Mouse (Mus musculus): Measurements from ENCODE around the gene Gnb2. TPM values are rescaled to one million over a fixed set of nuclear protein-coding genes. Genes with fewer than 3 reads are reported as not detected.

Gnb2 gene
- total RNA-seq, 2 experiments from 2014 or later = 245 to 248 TPM

GRCm38 (mm10) chr5:137524251-137524515 is 9.1 kb downstream of the Gnb2 start:
- intact Hi-C loops (cut with DNase I) = loop anchor here (10.0 kb wide), 1 partner anchor 641 kb away; the partner anchor contains the start of gene Cops6
- no peak for DNase-seq

- DNase-seq = no peak
- intact Hi-C loops (cut with DNase I) = loop anchor here (10.0 kb wide), 1 partner anchor 641 kb away; the partner anchor contains the start of gene Cops6
These were observed 9.7 kb downstream of the Gnb2 start for GRCm38 (mm10) chr5:137523396-137524250.

- intact Hi-C loops (cut with DNase I) = loop anchor here (10.0 kb wide), 1 partner anchor 642 kb away; the partner anchor contains the start of gene Cops6
- DNase-seq = no peak
These were observed 10.6 kb downstream of the Gnb2 start for GRCm38 (mm10) chr5:137522711-137523110.

- intact Hi-C loops (cut with DNase I) = loop anchor here (10.0 kb wide), 1 partner anchor 643 kb away; the partner anchor contains the start of gene Cops6
- DNase-seq = no peak
These were observed 11.4 kb downstream of the Gnb2 start for GRCm38 (mm10) chr5:137521861-137522260.

- intact Hi-C loops (cut with DNase I) = loop anchor here (10.0 kb wide), 1 partner anchor 645 kb away; the partner anchor contains the start of gene Cops6
These were observed 13.4 kb downstream of the Gnb2 start for GRCm38 (mm10) chr5:137519691-137520550.

GRCm38 (mm10) chr5:137518436-137518835 is 14.9 kb downstream of the Gnb2 start, which contains the start of gene Gigyf1:
Gene Gigyf1, plus strand, starts transcription at chr5:137518548.
- intact Hi-C loops (cut with DNase I) = no loop called here
- DNase-seq = no peak

More at GRCm38 (mm10) chr5:137519691-137520550, 13.4 kb downstream of the Gnb2 start:
- no peak for DNase-seq

GRCm38 (mm10) chr5:137514811-137515210 is 18.5 kb downstream of the Gnb2 start:
- no peak for DNase-seq
- intact Hi-C loops (cut with DNase I) = loop anchor here (5.0 kb wide), 1 partner anchor 72 kb away; no protein-coding TSS in a partner anchor

GRCm38 (mm10) chr5:137513951-137514721 is 19.2 kb downstream of the Gnb2 start:
- intact Hi-C loops (cut with DNase I) = loop anchor here (5.0 kb wide), 1 partner anchor 73 kb away; no protein-coding TSS in a partner anchor
- DNase-seq = no peak

- intact Hi-C loops (cut with DNase I) = loop anchor here (5.0 kb wide), 1 partner anchor 74 kb away; no protein-coding TSS in a partner anchor
- DNase-seq = peak in 1 of 2 experiments; percentile 50
These were observed 20.2 kb downstream of the Gnb2 start for GRCm38 (mm10) chr5:137512847-137513794.

GRCm38 (mm10) chr5:137511706-137512105 is 21.6 kb downstream of the Gnb2 start:
- no peak for DNase-seq
- intact Hi-C loops (cut with DNase I) = loop anchor here (1.0 to 5.0 kb wide), 2 partner anchors 22 to 76 kb away; partner anchors contain the start of genes Epo and Gnb2

GRCm38 (mm10) chr5:137510573-137511390 is 22.5 kb downstream of the Gnb2 start:
- intact Hi-C loops (cut with DNase I) = loop anchor here (1.0 to 5.0 kb wide), 2 partner anchors 23 to 77 kb away; partner anchors contain the start of genes Epo and Gnb2
- no peak for DNase-seq

- DNase-seq = peak; percentile 79 to 92
- intact Hi-C loops (cut with DNase I) = loop anchor here (5.0 kb wide), 1 partner anchor 77 kb away; no protein-coding TSS in a partner anchor
These were observed 23.3 kb downstream of the Gnb2 start for GRCm38 (mm10) chr5:137510014-137510501.

- no peak for DNase-seq
- intact Hi-C loops (cut with DNase I) = no loop called here
These were observed 29.3 kb downstream of the Gnb2 start for GRCm38 (mm10) chr5:137504041-137504440.

- intact Hi-C loops (cut with DNase I) = loop anchor here (1.0 to 2.0 kb wide), 2 partner anchors 31 to 150 kb away; partner anchors contain the start of genes Epo and Gnb2
- DNase-seq = peak in 1 of 2 experiments; percentile 79
These were observed 30.6 kb downstream of the Gnb2 start for GRCm38 (mm10) chr5:137502667-137503110.

GRCm38 (mm10) chr5:137501709-137502666 is 31.3 kb downstream of the Gnb2 start, which contains the start of gene Pop7:
Gene Pop7, minus strand, starts transcription at chr5:137502518.
- DNase-seq = peak; percentile 100
- intact Hi-C loops (cut with DNase I) = loop anchor here (1.0 to 2.0 kb wide), 2 partner anchors 31 to 151 kb away; partner anchors contain the start of genes Epo and Gnb2

- intact Hi-C loops (cut with DNase I) = no loop called here
- no peak for DNase-seq
These were observed 33.1 kb downstream of the Gnb2 start for GRCm38 (mm10) chr5:137500186-137500585.
